Mouse (Mus musculus): ENCODE measurements around the gene Iqcj.
"Not testable (repeated sequence)": the region's sequence is repeated elsewhere in the genome, so short reads cannot be mapped to it uniquely, and the experiment has no call there.

Gene Iqcj

GRCm38 (mm10) chr3:68071395-68072386 lies 179.7 kb downstream of the Iqcj start:
- no peak for DNase-seq (ENCODE audit: inconsistent ontology term)

GRCm38 (mm10) chr3:68077406-68077805 lies 185.4 kb downstream of the Iqcj start:
- DNase-seq (ENCODE audit: inconsistent ontology term): no peak

- DNase-seq (ENCODE audit: inconsistent ontology term): no peak
Measured at GRCm38 (mm10) chr3:68085024-68085423, 193.0 kb downstream of the Iqcj start.

GRCm38 (mm10) chr3:68092108-68092507 lies 200.1 kb downstream of the Iqcj start:
- no peak for DNase-seq (ENCODE audit: inconsistent ontology term)

- no peak for DNase-seq (ENCODE audit: inconsistent ontology term)
Measured at GRCm38 (mm10) chr3:68096724-68097431, 204.9 kb downstream of the Iqcj start.

GRCm38 (mm10) chr3:68099561-68099960 lies 207.5 kb downstream of the Iqcj start:
- DNase-seq (ENCODE audit: inconsistent ontology term): not testable (repeated sequence)

GRCm38 (mm10) chr3:68101343-68101742 lies 209.3 kb downstream of the Iqcj start:
- no peak for DNase-seq (ENCODE audit: inconsistent ontology term)

GRCm38 (mm10) chr3:68105081-68105685 lies 213.2 kb downstream of the Iqcj start:
- no peak for DNase-seq (ENCODE audit: inconsistent ontology term)
